Mouse (Mus musculus) E14TG2a.4 (cell line): ENCODE data around the gene Dusp9.

Source experiments
- H3K27me3 ChIP-seq: 2 replicates; pipeline ENCODE4 v1.6.1; 2014; ENCODE audit warnings: low read length, control low read depth; ENCODE audit not compliant: insufficient read depth
- H3K36me3 ChIP-seq: 2 replicates; pipeline ENCODE4 v1.6.1; 2014; ENCODE audit warnings: low read length, control low read depth; ENCODE audit not compliant: insufficient read depth
- H3K4me1 ChIP-seq: replicated peaks from 2 replicates; pipeline ENCODE4 v1.6.1; 2014; ENCODE audit warnings: low read depth, low read length, control low read depth
- H3K4me3 ChIP-seq: replicated peaks from 2 replicates; pipeline ENCODE4 v1.5.1; 2014; ENCODE audit warnings: mild to moderate bottlenecking, low read length
- H3K9me3 ChIP-seq: 2 replicates; pipeline ENCODE4 v1.6.1; 2014; ENCODE audit warnings: low read length, control low read depth
- CTCF ChIP-seq: conservative IDR thresholded peaks from 2 replicates; pipeline ENCODE4 v1.5.1; 2014; ENCODE audit warnings: low read length
- NANOG ChIP-seq: IDR thresholded peaks from 2 replicates; pipeline ENCODE4 v1.6.1; 2014; ENCODE audit warnings: borderline replicate concordance, low read length, mixed read lengths
- POU5F1 ChIP-seq: IDR thresholded peaks from 2 replicates; pipeline ENCODE4 v1.6.1; 2014; ENCODE audit warnings: low read length, borderline replicate concordance

Gene Dusp9

DNA sequence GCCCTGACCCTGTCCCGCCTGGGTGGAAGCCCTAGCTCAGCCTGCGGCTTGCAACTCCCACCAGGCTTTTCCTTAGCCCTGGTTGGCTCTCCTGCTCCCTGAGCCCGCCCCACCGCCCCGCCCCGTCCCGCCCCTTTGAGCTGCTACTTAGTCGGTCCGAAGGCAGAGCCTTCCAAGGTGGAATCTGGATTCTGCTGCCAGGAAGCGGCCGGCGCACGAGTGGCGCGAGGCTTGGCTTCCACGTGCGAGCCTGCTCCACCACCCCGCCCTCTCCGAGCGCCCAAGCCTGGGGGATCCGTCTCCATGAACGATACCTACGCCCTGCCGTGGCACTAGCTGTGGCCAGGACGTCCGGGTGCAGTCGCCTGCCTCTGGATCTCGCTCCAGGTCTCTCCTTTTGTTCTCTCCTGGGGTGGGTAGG is at the start of gene Dusp9:
Dusp9 (plus strand) TSS at position 165 of the 421 bp plus-strand sequence.
- peaks cover 62% of the 10 kb centered on the region for H3K27me3 ChIP-seq
- no peak for TF ChIP-seq POU5F1
- peak within 1 kb of the TSS; percentile 76 for H3K4me3 ChIP-seq
- H3K36me3 ChIP-seq = peaks cover 23% of the 10 kb centered on the region
- H3K9me3 ChIP-seq = no peaks in the 10 kb centered on the region
- peaks cover 59% of the 10 kb centered on the region for H3K4me1 ChIP-seq

GRCm38 (mm10) chrX:73593212-73593611 is 46.0 kb upstream of the Dusp9 start:
- H3K27me3 ChIP-seq = 0 out of 2 replicates have a peak, but pooled peaks cover 1% of the 10 kb centered on the region
- TF ChIP-seq CTCF = peak; percentile 22
- no peak for TF ChIP-seq NANOG
- H3K4me1 ChIP-seq = peaks cover 34% of the 10 kb centered on the region
- H3K4me3 ChIP-seq = no peak overlapping the region
- no peaks in the 10 kb centered on the region for H3K9me3 ChIP-seq
- H3K36me3 ChIP-seq = no peaks in the 10 kb centered on the region

- peaks cover 34% of the 10 kb centered on the region for H3K4me1 ChIP-seq
- H3K36me3 ChIP-seq = no peaks in the 10 kb centered on the region
- peak overlapping the region; percentile 37 for H3K4me3 ChIP-seq
- H3K9me3 ChIP-seq = no peaks in the 10 kb centered on the region
- no peaks in the 10 kb centered on the region for H3K27me3 ChIP-seq
- no peak for TF ChIP-seq CTCF
- TF ChIP-seq NANOG = no peak
- TF ChIP-seq POU5F1 = no peak
Measured at GRCm38 (mm10) chrX:73594451-73595121, 44.6 kb upstream of the Dusp9 start.

- peaks cover 34% of the 10 kb centered on the region for H3K4me1 ChIP-seq
- TF ChIP-seq CTCF (no peak), NANOG (no peak), POU5F1 (no peak)
- no peaks in the 10 kb centered on the region for H3K27me3 ChIP-seq
- no peak overlapping the region for H3K4me3 ChIP-seq
- no peaks in the 10 kb centered on the region for H3K9me3 ChIP-seq
- no peaks in the 10 kb centered on the region for H3K36me3 ChIP-seq
Measured at GRCm38 (mm10) chrX:73595297-73595938, 43.8 kb upstream of the Dusp9 start.

- Histone ChIP-seq H3K36me3 (no peaks in the 10 kb centered on the region), H3K27me3 (no peaks in the 10 kb centered on the region), H3K9me3 (no peaks in the 10 kb centered on the region), H3K4me1 (peaks cover under 1% of the 10 kb centered on the region; the same call in 1 of the 2 replicates), H3K4me3 (no peak overlapping the region)
- TF ChIP-seq NANOG = no peak
- no peak for TF ChIP-seq POU5F1
- no peak for TF ChIP-seq CTCF
Measured at GRCm38 (mm10) chrX:73601456-73601855, 37.8 kb upstream of the Dusp9 start.

- Histone ChIP-seq H3K9me3 (no peaks in the 10 kb centered on the region), H3K4me3 (no peak overlapping the region), H3K27me3 (no peaks in the 10 kb centered on the region), H3K4me1 (no peaks in the 10 kb centered on the region), H3K36me3 (no peaks in the 10 kb centered on the region)
- no peak for TF ChIP-seq CTCF
- TF ChIP-seq POU5F1 = no peak
- TF ChIP-seq NANOG = no peak
Measured at GRCm38 (mm10) chrX:73613665-73614064, 25.6 kb upstream of the Dusp9 start.

- Histone ChIP-seq H3K9me3 (no peaks in the 10 kb centered on the region), H3K36me3 (no peaks in the 10 kb centered on the region), H3K4me3 (no peak overlapping the region), H3K4me1 (no peaks in the 10 kb centered on the region), H3K27me3 (no peaks in the 10 kb centered on the region)
- TF ChIP-seq POU5F1 (no peak), CTCF (no peak), NANOG (no peak)
Measured at GRCm38 (mm10) chrX:73615876-73616275, 23.3 kb upstream of the Dusp9 start.

GRCm38 (mm10) chrX:73619401-73619800 is 19.8 kb upstream of the Dusp9 start:
- Histone ChIP-seq H3K9me3 (no peaks in the 10 kb centered on the region), H3K27me3 (no peaks in the 10 kb centered on the region), H3K4me3 (no peak overlapping the region), H3K4me1 (no peaks in the 10 kb centered on the region), H3K36me3 (no peaks in the 10 kb centered on the region)
- TF ChIP-seq NANOG (no peak), CTCF (no peak), POU5F1 (no peak)
